Mouse (Mus musculus): ENCODE measurements around the gene Dysf. TPM values are rescaled to one million over a fixed set of nuclear protein-coding genes. Genes with fewer than 3 reads are reported as not detected.

Dysf gene
- total RNA-seq, 1 experiment from 2014 or later: not detected

DNA sequence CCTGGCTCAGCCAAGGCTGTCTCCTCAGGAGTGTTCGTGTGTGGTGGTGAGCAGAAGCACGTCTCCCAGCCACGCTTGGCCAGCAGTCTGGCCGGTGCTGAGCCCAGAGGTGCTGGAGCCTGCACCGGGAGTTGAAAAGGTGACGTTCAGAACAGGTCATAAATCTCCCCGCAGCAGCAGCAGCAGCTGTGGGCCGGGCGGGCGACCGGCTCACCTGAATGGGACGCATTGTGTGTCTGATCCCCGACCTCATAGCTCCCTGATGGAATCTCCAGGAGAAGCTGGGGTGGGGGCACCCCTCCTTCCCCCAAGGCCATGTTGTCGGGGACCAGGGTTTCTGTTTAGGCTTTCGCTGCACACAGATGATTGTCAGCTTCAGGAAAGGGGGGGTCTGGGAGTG, 93.6 kb downstream of the Dysf start:
- ATAC-seq (ENCODE audit: extremely low read depth, insufficient number of reproducible peaks, low FRiP score, poor library complexity, severe bottlenecking): no peak

DNA sequence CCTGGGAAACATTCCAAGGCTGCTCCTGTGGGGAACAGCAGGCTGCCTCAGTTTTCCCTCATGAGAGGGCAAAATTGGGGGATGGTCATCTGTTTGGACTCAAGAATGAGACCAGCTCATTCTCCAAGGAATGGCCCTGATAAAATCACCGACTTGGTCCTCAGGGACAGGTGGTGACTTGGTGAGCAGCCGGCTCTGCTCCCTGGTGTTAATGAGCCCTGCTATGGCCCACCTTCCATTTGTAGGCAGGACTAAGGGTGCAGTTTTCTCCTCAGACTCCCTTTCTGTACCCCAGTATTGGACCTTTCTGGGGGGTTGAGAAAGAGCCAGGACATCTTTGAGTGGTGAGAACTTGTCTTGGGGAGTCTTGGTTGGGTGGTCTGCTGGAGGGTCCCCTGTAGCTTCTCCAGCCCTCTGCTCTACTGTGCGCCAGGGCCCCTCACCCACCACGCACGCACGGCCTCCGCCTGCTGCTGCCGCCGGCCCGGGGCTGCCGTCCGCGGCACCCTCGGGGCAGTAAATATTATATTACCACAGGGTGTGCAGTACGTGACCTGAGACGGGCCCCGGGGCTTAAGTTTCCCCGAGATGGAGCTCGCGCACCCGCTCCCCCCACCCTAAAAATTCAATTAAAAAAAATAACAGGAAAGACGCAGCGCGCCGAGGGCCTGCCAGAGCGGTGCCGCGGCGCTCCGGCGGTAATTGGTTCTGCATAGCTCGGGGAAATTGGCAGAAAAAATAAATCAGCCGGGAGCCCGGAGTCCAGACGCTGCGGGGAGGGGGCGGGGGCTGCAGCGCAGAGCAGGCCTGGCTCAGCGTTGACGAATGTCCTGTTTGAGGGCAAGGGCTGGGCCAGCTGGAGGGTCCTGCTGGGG, 97.0 kb downstream of the Dysf start:
- ATAC-seq (ENCODE audit: extremely low read depth, insufficient number of reproducible peaks, low FRiP score, poor library complexity, severe bottlenecking): no peak

DNA sequence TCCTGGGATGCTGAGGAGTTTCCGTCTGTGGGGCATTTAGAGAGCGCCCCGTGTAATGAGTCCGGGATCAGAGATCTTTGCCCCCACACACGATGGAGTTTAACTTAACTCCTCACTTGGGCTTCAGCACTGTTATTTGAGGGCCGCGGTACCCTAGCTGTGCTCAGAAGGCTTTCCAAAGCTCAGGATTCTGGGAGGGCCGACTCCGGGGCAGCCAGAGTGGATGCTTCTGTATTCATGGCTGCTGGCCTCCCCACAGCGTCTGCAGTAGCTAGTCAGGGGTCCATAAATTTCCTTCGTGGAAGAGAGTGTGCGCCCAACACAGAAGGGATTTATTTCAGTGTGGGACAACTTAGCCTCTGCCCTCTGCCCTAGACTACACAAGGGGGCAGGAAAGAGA, 97.7 kb downstream of the Dysf start:
- no peak for ATAC-seq (ENCODE audit: extremely low read depth, insufficient number of reproducible peaks, low FRiP score, poor library complexity, severe bottlenecking)

- ATAC-seq (ENCODE audit: extremely low read depth, insufficient number of reproducible peaks, low FRiP score, poor library complexity, severe bottlenecking): no peak
Measured at GRCm38 (mm10) chr6:84110377-84110776, 102.0 kb downstream of the Dysf start.

- ATAC-seq (ENCODE audit: extremely low read depth, insufficient number of reproducible peaks, low FRiP score, poor library complexity, severe bottlenecking): no peak
Measured at GRCm38 (mm10) chr6:84111106-84111505, 102.7 kb downstream of the Dysf start.

- ATAC-seq (ENCODE audit: extremely low read depth, insufficient number of reproducible peaks, low FRiP score, poor library complexity, severe bottlenecking): no peak
Measured at GRCm38 (mm10) chr6:84119731-84120530, 111.5 kb downstream of the Dysf start.

GRCm38 (mm10) chr6:84124609-84125008, 116.2 kb downstream of the Dysf start:
- ATAC-seq (ENCODE audit: extremely low read depth, insufficient number of reproducible peaks, low FRiP score, poor library complexity, severe bottlenecking): no peak

DNA sequence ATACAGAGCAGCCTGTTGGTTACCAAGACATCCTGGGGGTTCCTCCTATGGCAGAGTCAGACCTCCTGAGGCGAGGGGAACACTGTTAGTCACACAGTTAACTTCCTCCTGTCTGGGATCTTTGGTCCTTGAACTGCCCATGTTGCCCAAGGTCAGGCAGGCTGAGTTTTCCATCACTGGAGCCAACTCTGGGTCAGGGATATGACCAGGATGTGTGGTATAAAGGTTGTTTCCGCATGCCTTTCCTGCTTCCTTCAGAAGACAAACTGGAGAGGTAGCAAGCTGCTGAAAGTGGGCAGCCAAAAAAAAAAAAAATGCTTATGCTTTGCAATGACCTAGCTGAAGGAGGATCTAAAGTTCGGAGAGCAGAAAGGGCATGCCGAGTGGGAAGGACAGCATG, 116.7 kb downstream of the Dysf start:
- ATAC-seq (ENCODE audit: extremely low read depth, insufficient number of reproducible peaks, low FRiP score, poor library complexity, severe bottlenecking): no peak

- no peak for ATAC-seq (ENCODE audit: extremely low read depth, insufficient number of reproducible peaks, low FRiP score, poor library complexity, severe bottlenecking)
Measured at GRCm38 (mm10) chr6:84128229-84128628, 119.8 kb downstream of the Dysf start.

DNA sequence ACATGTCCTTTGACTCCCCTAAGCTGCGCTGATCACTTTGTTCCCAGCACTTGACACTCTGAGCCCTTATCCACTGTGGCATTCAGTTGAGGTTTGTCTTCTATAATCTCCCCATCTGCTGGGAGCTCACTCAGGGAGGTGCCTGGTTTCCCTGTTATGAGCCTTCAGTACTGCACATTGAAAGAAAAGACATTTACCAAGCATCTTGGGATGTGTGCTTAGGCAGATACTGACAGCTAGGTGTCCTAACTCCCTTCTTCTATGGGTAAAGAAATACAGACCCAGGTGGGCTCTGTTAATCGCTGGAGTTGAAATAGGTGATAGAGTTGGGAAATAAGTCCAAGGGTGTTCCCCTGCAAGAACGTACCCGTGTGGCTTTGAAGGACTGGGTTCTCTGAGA, 122.5 kb downstream of the Dysf start:
- ATAC-seq (ENCODE audit: extremely low read depth, insufficient number of reproducible peaks, low FRiP score, poor library complexity, severe bottlenecking): no peak

- no peak for ATAC-seq (ENCODE audit: extremely low read depth, insufficient number of reproducible peaks, low FRiP score, poor library complexity, severe bottlenecking)
Measured at GRCm38 (mm10) chr6:84131539-84131938, 123.1 kb downstream of the Dysf start.

DNA sequence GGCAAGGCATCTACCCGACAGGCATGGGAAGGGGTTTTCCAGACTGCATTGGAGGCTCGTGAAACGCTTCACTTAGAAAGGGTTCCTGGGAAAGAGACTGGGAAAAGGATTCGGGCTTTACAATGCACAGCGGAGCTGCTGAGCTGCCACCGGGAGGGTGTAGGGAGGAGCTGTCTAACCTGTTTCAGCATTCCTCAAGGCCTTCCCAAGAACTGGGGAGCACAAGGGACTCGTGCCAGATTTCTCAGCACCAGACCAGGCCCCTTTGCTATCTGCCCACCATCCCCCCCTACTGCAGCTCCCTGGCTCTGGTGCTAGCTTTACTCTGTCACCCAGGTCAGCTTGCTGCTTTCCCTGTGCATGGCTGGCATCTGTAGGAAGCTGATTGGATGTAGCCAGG, 124.7 kb downstream of the Dysf start:
- ATAC-seq (ENCODE audit: extremely low read depth, insufficient number of reproducible peaks, low FRiP score, poor library complexity, severe bottlenecking): no peak

DNA sequence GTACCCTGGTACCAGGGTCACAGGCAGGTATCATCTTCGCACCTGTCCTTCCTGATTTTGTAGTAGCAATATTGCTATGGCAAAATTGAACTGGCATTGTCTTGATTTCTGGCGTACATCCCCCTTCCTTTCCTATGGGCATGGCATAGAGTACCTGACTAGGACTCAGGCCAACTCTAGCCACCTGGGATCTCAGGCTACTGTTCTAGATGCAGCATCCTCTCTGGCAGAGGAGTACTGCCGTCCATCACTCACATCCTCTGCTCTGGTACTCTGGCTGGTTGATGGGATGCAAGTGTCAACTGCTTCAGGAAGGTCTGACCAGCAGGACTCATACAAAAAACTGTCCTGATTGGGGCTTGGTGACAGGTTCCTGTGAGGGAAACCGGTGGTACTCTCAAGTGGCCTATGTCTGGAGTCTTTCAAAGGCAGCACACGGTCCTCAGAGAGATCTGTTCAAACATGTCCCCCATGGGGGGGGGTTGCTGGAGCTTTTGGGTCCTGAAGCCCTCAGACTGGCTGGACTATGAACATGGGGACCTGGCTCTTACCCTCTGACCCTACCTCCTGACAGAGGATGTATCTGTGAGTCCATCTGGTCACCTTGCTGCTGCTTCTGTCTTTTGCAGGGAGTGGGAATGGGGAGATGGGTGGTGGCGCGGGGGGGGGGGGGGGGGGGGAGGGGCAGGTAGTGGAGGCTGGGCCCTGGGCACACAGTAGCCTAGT, 125.8 kb downstream of the Dysf start:
- ATAC-seq (ENCODE audit: extremely low read depth, insufficient number of reproducible peaks, low FRiP score, poor library complexity, severe bottlenecking): no peak

DNA sequence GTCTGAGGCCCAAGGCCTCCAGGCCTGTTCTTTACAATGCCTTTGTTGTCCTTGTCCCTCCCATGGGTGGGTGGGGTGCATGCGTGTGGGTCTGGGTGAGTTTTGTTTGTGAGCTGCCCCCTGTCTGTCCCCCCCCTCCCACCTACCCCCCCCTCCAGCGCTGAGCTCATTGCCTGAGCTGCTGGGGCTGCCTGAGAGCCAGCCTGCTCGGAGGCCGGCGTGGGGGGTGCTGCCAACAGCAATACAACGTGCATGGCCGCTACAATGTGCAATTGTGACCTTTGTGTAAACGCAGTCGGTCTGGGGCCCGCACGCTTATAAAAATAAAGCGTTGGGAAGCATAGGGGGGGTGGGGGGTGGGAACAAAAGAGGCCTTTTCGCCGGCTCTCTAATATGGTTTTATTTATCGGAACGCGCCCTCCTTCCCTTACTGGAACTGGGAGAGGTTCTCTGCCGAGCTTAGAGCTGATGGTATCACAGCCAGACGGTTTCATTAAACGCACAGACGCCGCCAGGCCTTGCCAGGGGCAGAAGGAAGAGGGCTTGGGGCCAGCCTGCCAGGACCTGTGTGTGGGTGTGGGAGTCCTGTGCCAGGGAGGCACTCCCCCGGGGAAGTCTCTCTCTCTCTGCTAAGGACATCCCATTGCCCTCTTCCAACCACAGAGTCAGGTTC, 126.5 kb downstream of the Dysf start:
- ATAC-seq (ENCODE audit: extremely low read depth, insufficient number of reproducible peaks, low FRiP score, poor library complexity, severe bottlenecking): no peak

GRCm38 (mm10) chr6:84135709-84136108, 127.3 kb downstream of the Dysf start:
- no peak for ATAC-seq (ENCODE audit: extremely low read depth, insufficient number of reproducible peaks, low FRiP score, poor library complexity, severe bottlenecking)

DNA sequence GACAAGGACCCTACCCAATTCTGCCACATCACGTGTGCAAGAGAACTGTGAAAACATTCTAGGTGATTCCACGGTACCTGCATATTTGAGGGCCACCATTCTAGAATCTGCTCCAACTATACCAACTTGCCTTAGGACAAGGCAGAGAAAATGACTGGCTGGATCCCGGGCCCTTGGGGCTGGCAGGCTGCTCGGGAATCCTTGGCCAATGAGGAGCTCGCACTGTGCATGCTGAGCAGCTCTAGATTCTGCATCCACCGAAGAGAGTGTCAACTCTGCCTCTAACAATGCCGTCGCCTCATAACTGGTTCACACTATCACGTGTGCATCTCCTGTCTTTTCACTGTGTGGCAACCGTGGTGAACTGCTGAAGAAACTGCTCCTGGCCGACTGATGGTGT, 128.0 kb downstream of the Dysf start:
- no peak for ATAC-seq (ENCODE audit: extremely low read depth, insufficient number of reproducible peaks, low FRiP score, poor library complexity, severe bottlenecking)

DNA sequence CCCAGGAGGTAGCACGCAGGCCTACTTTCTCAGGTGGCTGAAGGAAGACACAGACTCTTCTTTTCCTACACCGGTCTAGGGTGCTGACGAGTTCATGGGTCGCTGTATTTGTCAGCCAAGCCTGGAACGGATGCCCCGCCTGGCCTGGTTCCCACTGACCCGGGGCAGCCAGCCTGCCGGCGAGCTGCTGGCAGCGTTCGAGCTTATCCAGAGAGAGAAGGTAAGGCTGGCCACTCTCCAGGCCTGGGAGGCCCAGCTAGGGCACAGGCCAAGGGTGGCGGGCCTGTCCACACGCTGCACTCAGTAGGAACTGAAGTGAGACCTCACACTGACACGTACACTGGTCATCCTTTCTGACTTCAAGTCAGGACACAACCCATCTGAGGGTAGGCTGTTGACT, 131.5 kb downstream of the Dysf start:
- no peak for ATAC-seq (ENCODE audit: extremely low read depth, insufficient number of reproducible peaks, low FRiP score, poor library complexity, severe bottlenecking)

DNA sequence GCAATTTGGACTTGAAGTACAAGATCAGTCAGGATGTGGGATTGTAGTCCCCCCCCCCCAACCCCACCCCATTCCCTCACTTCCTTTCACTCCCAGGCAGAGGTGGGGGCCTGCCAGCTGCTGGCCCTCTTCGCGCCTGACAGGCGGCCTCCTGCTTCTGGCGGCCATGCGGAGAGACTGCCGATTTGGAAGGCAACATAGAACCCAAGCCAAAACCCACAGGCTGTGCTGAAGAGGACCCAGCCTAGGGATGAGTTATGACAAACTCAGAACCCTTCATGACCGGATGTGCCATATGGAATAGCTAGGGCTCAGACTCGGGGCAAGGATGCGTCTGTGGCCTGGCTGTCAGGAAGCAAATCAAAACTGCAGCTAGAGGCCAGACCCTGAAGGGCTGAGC, 134.1 kb downstream of the Dysf start:
- no peak for ATAC-seq (ENCODE audit: extremely low read depth, insufficient number of reproducible peaks, low FRiP score, poor library complexity, severe bottlenecking)

DNA sequence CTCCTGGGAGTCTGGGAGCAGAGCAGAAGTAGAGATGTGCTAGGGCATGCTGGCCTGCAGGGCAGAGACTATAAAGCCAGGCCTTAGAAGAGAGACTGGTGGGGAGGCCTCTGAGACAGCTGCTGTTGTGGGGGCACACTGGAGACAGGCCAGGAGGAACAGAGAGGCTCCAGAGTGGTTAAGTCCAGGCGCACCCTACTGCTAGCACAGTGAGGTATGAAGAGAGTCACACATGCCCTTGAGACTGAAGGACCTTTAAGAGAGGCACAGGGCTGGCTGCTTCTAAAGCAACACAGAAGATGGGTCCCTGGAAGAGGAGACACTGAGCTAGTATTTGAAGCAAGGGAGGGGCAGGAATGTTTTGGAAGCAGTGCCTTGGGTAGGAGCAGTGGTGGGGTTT, 134.9 kb downstream of the Dysf start:
- ATAC-seq (ENCODE audit: extremely low read depth, insufficient number of reproducible peaks, low FRiP score, poor library complexity, severe bottlenecking): no peak
